Comparison of ENCODE assay signal across 9 mouse cellular contexts in genomic region chr13:95444291-95444690, GRCm38 (mm10). TPM values are rescaled to one million over a fixed set of nuclear protein-coding genes. Genes with fewer than 3 reads are reported as not detected.
DNase-seq lines count a peak whose midpoint lies in the region; ATAC-seq and TF ChIP-seq lines count a peak whose summit lies in the region.
"Had no signal": no experiment of that assay in that cellular context is flagged by ENCODE, and none has a peak within 500 bp of the region (broad histone marks: within the 10 kb centered on the region; RNA-seq: fewer than 3 reads in every experiment).

No protein-coding gene starts in this region.

- peak overlapping the region; percentile 36; the same call in 1 of the 2 replicates for H3K4me3 ChIP-seq in liver, embryonic 11.5 days (ENCODE audit: low read depth, low read length)
- peak overlapping the region; percentile 45 for H3K4me3 ChIP-seq in forebrain, embryonic 15.5 days
- peak overlapping the region; percentile 44 for H3K4me3 ChIP-seq in limb, embryonic 14.5 days (replicated peaks; ENCODE audit: low read length)
- H3K4me3 ChIP-seq in stomach, embryonic 16.5 days (replicated peaks; ENCODE audit: low read length) = peak overlapping the region; percentile 45; the same call in 1 of the 2 replicates

- no peak overlapping the region for H3K9ac ChIP-seq in liver, embryonic 11.5 days (ENCODE audit: low read depth, low read length)
- no peak overlapping the region for H3K9ac ChIP-seq in forebrain, embryonic 15.5 days (replicated peaks)
- H3K9ac ChIP-seq in limb, embryonic 14.5 days (ENCODE audit: low read depth, low read length, severe bottlenecking) = peak overlapping the region; percentile 52; the same call in 1 of the 2 replicates
- H3K9ac ChIP-seq in stomach, embryonic 16.5 days (ENCODE audit: low read length) = peak overlapping the region; percentile 56; the same call in 1 of the 2 replicates

- peak overlapping the region; percentile 64 for H3K4me2 ChIP-seq in liver, embryonic 11.5 days
- H3K4me2 ChIP-seq in forebrain, embryonic 15.5 days (replicated peaks) = peak overlapping the region; percentile 96
- peak overlapping the region; percentile 91 for H3K4me2 ChIP-seq in limb, embryonic 14.5 days (replicated peaks; ENCODE audit: low read depth, low read length, severe bottlenecking)
- H3K4me2 ChIP-seq in stomach, embryonic 16.5 days (ENCODE audit: low read depth, low read length) = peak overlapping the region; percentile 78

- peaks cover 39% of the 10 kb centered on the region for H3K27me3 ChIP-seq in liver, embryonic 11.5 days (replicated peaks; ENCODE audit: control insufficient read depth, insufficient read depth, low read length)
- H3K27me3 ChIP-seq in forebrain, embryonic 15.5 days = peaks cover 21% of the 10 kb centered on the region; the same call in 1 of the 2 replicates
- peaks cover 27% of the 10 kb centered on the region; the same call in 1 of the 2 replicates for H3K27me3 ChIP-seq in limb, embryonic 14.5 days (ENCODE audit: control insufficient read depth, insufficient read depth, low read length)
- peaks cover 18% of the 10 kb centered on the region for H3K27me3 ChIP-seq in stomach, embryonic 16.5 days (ENCODE audit: control insufficient read depth, insufficient read depth, low read length)

- H3K36me3 ChIP-seq in liver, embryonic 11.5 days (ENCODE audit: control insufficient read depth, insufficient read depth, low read length) = no peaks in the 10 kb centered on the region
- no peaks in the 10 kb centered on the region for H3K36me3 ChIP-seq in forebrain, embryonic 15.5 days
- no peaks in the 10 kb centered on the region for H3K36me3 ChIP-seq in limb, embryonic 14.5 days (ENCODE audit: control insufficient read depth, insufficient read depth, low read length)
- H3K36me3 ChIP-seq in stomach, embryonic 16.5 days (ENCODE audit: control insufficient read depth, insufficient read depth, low read length) = no peaks in the 10 kb centered on the region

- H3K4me1 ChIP-seq in liver, embryonic 11.5 days (replicated peaks; ENCODE audit: control insufficient read depth, insufficient read depth, low read length) = no peaks in the 10 kb centered on the region
- H3K4me1 ChIP-seq in forebrain, embryonic 15.5 days = peaks cover 15% of the 10 kb centered on the region
- H3K4me1 ChIP-seq in limb, embryonic 14.5 days (ENCODE audit: control insufficient read depth, insufficient read depth, low read length) = no peaks in the 10 kb centered on the region
- peaks cover 9% of the 10 kb centered on the region for H3K4me1 ChIP-seq in stomach, embryonic 16.5 days (ENCODE audit: control insufficient read depth, insufficient read depth, low read length)

- no peak for ATAC-seq in liver, embryonic 11.5 days (replicated peaks; ENCODE audit: low FRiP score)
- no peak for ATAC-seq in forebrain, embryonic 15.5 days (replicated peaks)
- no peak for ATAC-seq in limb, embryonic 14.5 days (ENCODE audit: low FRiP score, low read depth)
- ATAC-seq in stomach, embryonic 16.5 days (ENCODE audit: insufficient read depth, low FRiP score) = no peak

- DNase-seq in liver, embryonic 11.5 days (ENCODE audit: low spot score) = no peak
- no peak for DNase-seq in liver
- no peak for DNase-seq in limb, embryonic 14.5 days (ENCODE audit: low spot score)
- no peak for DNase-seq in right cerebral cortex, postnatal 25 days
- DNase-seq in Muller cell, postnatal 12 days (ENCODE audit: inconsistent ontology term) = no peak
- DNase-seq: kidney, adult 11 months; left cerebral cortex, postnatal 4 days had no signal

- no peaks in the 10 kb centered on the region for H3K9me3 ChIP-seq in liver, embryonic 11.5 days (ENCODE audit: control insufficient read depth, low read length)
- no peaks in the 10 kb centered on the region for H3K9me3 ChIP-seq in forebrain, embryonic 15.5 days
- H3K9me3 ChIP-seq in limb, embryonic 14.5 days (ENCODE audit: control insufficient read depth, low read length) = no peaks in the 10 kb centered on the region
- H3K9me3 ChIP-seq in stomach, embryonic 16.5 days (replicated peaks; ENCODE audit: control insufficient read depth, low read length) = no peaks in the 10 kb centered on the region

- WGBS in liver, embryonic 11.5 days = 16% methylated on average over 7 of the region's 7 CpGs
- 18% methylated on average over 7 of the region's 7 CpGs for WGBS in forebrain, embryonic 15.5 days
- 7% methylated on average over 7 of the region's 7 CpGs for WGBS in limb, embryonic 14.5 days
- WGBS in stomach, embryonic 16.5 days = 23% methylated on average over 7 of the region's 7 CpGs

- TF ChIP-seq POLR2A in limb, embryonic 14.5 days (IDR thresholded peaks at IDR 0.05; ENCODE audit: borderline replicate concordance, extremely low read depth, insufficient read depth, insufficient read length) = no peak

- H3K27ac ChIP-seq in liver, embryonic 11.5 days (ENCODE audit: low read depth, low read length) = no peak overlapping the region
- H3K27ac ChIP-seq in forebrain, embryonic 15.5 days (replicated peaks) = no peak overlapping the region
- no peak overlapping the region for H3K27ac ChIP-seq in limb, embryonic 14.5 days (replicated peaks; ENCODE audit: low read depth, low read length)
- no peak overlapping the region for H3K27ac ChIP-seq in stomach, embryonic 16.5 days (ENCODE audit: low read length)

RNA-seq across cellular contexts. Expression of gene Crhbp, which starts 0.4 kb away (rescaled TPM):
- 0.51 TPM in 1 of 2 replicates, not detected in the other for polyA plus RNA-seq in liver, embryonic 11.5 days (2014; fragmentation: Nextera tagmentation; extraction: Ambion mirVana)
- polyA plus RNA-seq in forebrain, embryonic 15.5 days (2015; fragmentation: Nextera tagmentation; extraction: Ambion mirVana) = 0.40 and 1.3 TPM in 2 replicates
- 0.20 and 0.28 TPM in 2 replicates for polyA plus RNA-seq in limb, embryonic 14.5 days (2012; rRNA removed)
- 0.15 and 0.32 TPM in 2 replicates for polyA plus RNA-seq in limb, embryonic 14.5 days (2014; fragmentation: Nextera tagmentation; extraction: Ambion mirVana)
- polyA plus RNA-seq in stomach, embryonic 16.5 days (2015; fragmentation: Nextera tagmentation; extraction: Ambion mirVana) = 0.22 and 0.35 TPM in 2 replicates

RNA-seq across cellular contexts. Expression of gene S100z, which starts 34.2 kb away (rescaled TPM):
- polyA plus RNA-seq in liver, embryonic 11.5 days (2014; fragmentation: Nextera tagmentation; extraction: Ambion mirVana) = not detected in 2 replicates
- polyA plus RNA-seq in forebrain, embryonic 15.5 days (2015; fragmentation: Nextera tagmentation; extraction: Ambion mirVana) = not detected in 2 replicates
- not detected in 2 replicates for polyA plus RNA-seq in limb, embryonic 14.5 days (2012; rRNA removed)
- not detected in 2 replicates for polyA plus RNA-seq in limb, embryonic 14.5 days (2014; fragmentation: Nextera tagmentation; extraction: Ambion mirVana)
- polyA plus RNA-seq in stomach, embryonic 16.5 days (2015; fragmentation: Nextera tagmentation; extraction: Ambion mirVana) = 0.40 TPM in 1 of 2 replicates, not detected in the other

Comparison
In these comparisons a context has a peak if more than half of its experiments do, and no peak if none do; other contexts are left out.
1. H3K9ac ChIP-seq: peak in limb, embryonic 14.5 days (single experiment) and stomach, embryonic 16.5 days (single experiment); none in liver, embryonic 11.5 days (single experiment) and forebrain, embryonic 15.5 days (single experiment).
2. Peak in every context shown above with its lines, with median percentiles within 50 percentile points of each other: H3K4me2 ChIP-seq and H3K4me3 ChIP-seq.